Mouse (Mus musculus): ENCODE data around the gene Sh3pxd2a.
A peak's percentile ranks its signal among the peaks of the same experiment; 100 is the strongest.

Sh3pxd2a gene

GRCm38 (mm10) chr19:47279788-47280532, 184.2 kb downstream of the Sh3pxd2a start:
- DNase-seq (ENCODE audit: low spot score in 2 of 2): peak; percentile 80 to 81

- DNase-seq (ENCODE audit: low spot score in 2 of 2): no peak
These were observed 184.8 kb downstream of the Sh3pxd2a start for GRCm38 (mm10) chr19:47279372-47279771.

- peak; percentile 69 to 71 for DNase-seq (ENCODE audit: low spot score in 2 of 2)
These were observed 187.5 kb downstream of the Sh3pxd2a start for GRCm38 (mm10) chr19:47276730-47277129.

- no peak for DNase-seq (ENCODE audit: low spot score in 2 of 2)
These were observed 193.7 kb downstream of the Sh3pxd2a start for GRCm38 (mm10) chr19:47270520-47270919.

GRCm38 (mm10) chr19:47269729-47270128, 194.5 kb downstream of the Sh3pxd2a start:
- no peak for DNase-seq (ENCODE audit: low spot score in 2 of 2)

- DNase-seq (ENCODE audit: low spot score in 2 of 2): no peak
These were observed 197.1 kb downstream of the Sh3pxd2a start for GRCm38 (mm10) chr19:47267066-47267465.

- DNase-seq (ENCODE audit: low spot score in 2 of 2): no peak
These were observed 198.0 kb downstream of the Sh3pxd2a start for GRCm38 (mm10) chr19:47266070-47266801.

GRCm38 (mm10) chr19:47264322-47265092, 199.7 kb downstream of the Sh3pxd2a start:
- peak in 1 of 2 experiments; percentile 48 for DNase-seq (ENCODE audit: low spot score in 2 of 2)

- no peak for DNase-seq (ENCODE audit: low spot score in 2 of 2)
These were observed 200.6 kb downstream of the Sh3pxd2a start for GRCm38 (mm10) chr19:47263621-47264020.

- peak; percentile 56 to 71 for DNase-seq (ENCODE audit: low spot score in 2 of 2)
These were observed 203.0 kb downstream of the Sh3pxd2a start for GRCm38 (mm10) chr19:47261196-47261595.

- DNase-seq (ENCODE audit: low spot score in 2 of 2): no peak
These were observed 204.6 kb downstream of the Sh3pxd2a start for GRCm38 (mm10) chr19:47259581-47259980.

GRCm38 (mm10) chr19:47255919-47256318, 208.3 kb downstream of the Sh3pxd2a start:
- no peak for DNase-seq (ENCODE audit: low spot score in 2 of 2)

GRCm38 (mm10) chr19:47255036-47255435, 209.2 kb downstream of the Sh3pxd2a start:
- DNase-seq (ENCODE audit: low spot score in 2 of 2): no peak

- DNase-seq (ENCODE audit: low spot score in 2 of 2): no peak
These were observed 211.1 kb downstream of the Sh3pxd2a start for GRCm38 (mm10) chr19:47253053-47253628.

- DNase-seq (ENCODE audit: low spot score in 2 of 2): no peak
These were observed 213.3 kb downstream of the Sh3pxd2a start for GRCm38 (mm10) chr19:47250931-47251330.

GRCm38 (mm10) chr19:47248906-47249568, 215.2 kb downstream of the Sh3pxd2a start:
- no peak for DNase-seq (ENCODE audit: low spot score in 2 of 2)

GRCm38 (mm10) chr19:47248296-47248695, 215.9 kb downstream of the Sh3pxd2a start:
- DNase-seq (ENCODE audit: low spot score in 2 of 2): no peak

GRCm38 (mm10) chr19:47247791-47248190, 216.4 kb downstream of the Sh3pxd2a start:
- no peak for DNase-seq (ENCODE audit: low spot score in 2 of 2)

- no peak for DNase-seq (ENCODE audit: low spot score in 2 of 2)
These were observed 218.7 kb downstream of the Sh3pxd2a start for GRCm38 (mm10) chr19:47245512-47245911.

GRCm38 (mm10) chr19:47242227-47242626, 222.0 kb downstream of the Sh3pxd2a start:
- no peak for DNase-seq (ENCODE audit: low spot score in 2 of 2)

GRCm38 (mm10) chr19:47240957-47241356, 223.2 kb downstream of the Sh3pxd2a start:
- no peak for DNase-seq (ENCODE audit: low spot score in 2 of 2)
